Comparison of ENCODE assay signal across 14 mouse cellular contexts in genomic region chr1:136953444-136954107, GRCm38 (mm10). TPM values are rescaled to one million over a fixed set of nuclear protein-coding genes. Genes with fewer than 3 reads are reported as not detected.
DNase-seq lines count a peak whose midpoint lies in the region; ATAC-seq lines count a peak whose summit lies in the region.
"Had no signal": no experiment of that assay in that cellular context is flagged by ENCODE, and none has a peak within 500 bp of the region (broad histone marks: within the 10 kb centered on the region; RNA-seq: fewer than 3 reads in every experiment).

No protein-coding gene starts in this region.

- H3K27me3 ChIP-seq in kidney, embryonic 15.5 days: peaks cover 97% of the 10 kb centered on the region
- peaks cover 92% of the 10 kb centered on the region for H3K27me3 ChIP-seq in kidney, embryonic 16.5 days (ENCODE audit: insufficient read depth, low read length)
- H3K27me3 ChIP-seq in liver, embryonic 12.5 days (replicated peaks): peaks cover 99% of the 10 kb centered on the region

- peaks cover 35% of the 10 kb centered on the region for H3K4me1 ChIP-seq in kidney, embryonic 15.5 days
- peaks cover 30% of the 10 kb centered on the region for H3K4me1 ChIP-seq in kidney, embryonic 16.5 days (ENCODE audit: insufficient read depth, low read length)
- H3K4me1 ChIP-seq in liver, embryonic 12.5 days: peaks cover 6% of the 10 kb centered on the region; the same call in 1 of the 2 replicates

- 4% methylated on average over 15 of the region's 15 CpGs for WGBS in kidney, embryonic 15.5 days
- 4% methylated on average over 15 of the region's 15 CpGs for WGBS in kidney, embryonic 16.5 days
- WGBS in liver, embryonic 12.5 days (ENCODE audit: insufficient replicate concordance): 3% methylated on average over 15 of the region's 15 CpGs

- peak; percentile 8 for DNase-seq in embryo, embryonic 11 days
- no peak for DNase-seq in embryo, embryonic 9.5 days (ENCODE audit: extremely low spot score)
- DNase-seq in WW6 (ENCODE audit: low read depth, low spot score): peak; percentile 60
- no peak for DNase-seq in cerebellum, postnatal 4 days (ENCODE audit: low spot score in 2 of 2)
- no peak for DNase-seq in testis, postnatal 14 days (ENCODE audit: low spot score)
- DNase-seq: cerebellum, adult 11-12 months; kidney, adult 2 months; thymus, adult 18-20 months had no signal

- peak overlapping the region; percentile 60; the same call in 1 of the 2 replicates for H3K4me2 ChIP-seq in kidney, embryonic 15.5 days
- no peak overlapping the region for H3K4me2 ChIP-seq in kidney, embryonic 16.5 days (replicated peaks; ENCODE audit: low read depth, low read length)
- peak overlapping the region; percentile 60 for H3K4me2 ChIP-seq in liver, embryonic 12.5 days

- H3K4me3 ChIP-seq in kidney, embryonic 15.5 days (replicated peaks): no peak overlapping the region
- no peak overlapping the region for H3K4me3 ChIP-seq in kidney, embryonic 16.5 days (ENCODE audit: low read length)
- peak overlapping the region; percentile 41 for H3K4me3 ChIP-seq in liver, embryonic 12.5 days

- H3K9me3 ChIP-seq in kidney, embryonic 15.5 days (replicated peaks): no peaks in the 10 kb centered on the region; the same call in 1 of the 2 replicates
- H3K9me3 ChIP-seq in kidney, embryonic 16.5 days (ENCODE audit: low read length): peaks cover 4% of the 10 kb centered on the region
- H3K9me3 ChIP-seq in liver, embryonic 12.5 days (replicated peaks): no peaks in the 10 kb centered on the region
- H3K9me3 ChIP-seq: limb, embryonic 15.5 days; midbrain, embryonic 13.5 days had no signal

- no peaks in the 10 kb centered on the region for H3K36me3 ChIP-seq in kidney, embryonic 15.5 days
- no peaks in the 10 kb centered on the region for H3K36me3 ChIP-seq in kidney, embryonic 16.5 days (ENCODE audit: insufficient read depth, low read length)
- H3K36me3 ChIP-seq in liver, embryonic 12.5 days: no peaks in the 10 kb centered on the region
- H3K36me3 ChIP-seq: limb, embryonic 15.5 days; midbrain, embryonic 13.5 days had no signal

- H3K9ac ChIP-seq in kidney, embryonic 15.5 days: no peak overlapping the region
- no peak overlapping the region for H3K9ac ChIP-seq in kidney, embryonic 16.5 days (replicated peaks; ENCODE audit: low read length)
- no peak overlapping the region for H3K9ac ChIP-seq in liver, embryonic 12.5 days
- H3K9ac ChIP-seq: forebrain, embryonic 13.5 days; limb, embryonic 15.5 days had no signal

- H3K27ac ChIP-seq in kidney, embryonic 15.5 days: no peak overlapping the region
- H3K27ac ChIP-seq in kidney, embryonic 16.5 days (ENCODE audit: low read length): no peak overlapping the region
- H3K27ac ChIP-seq in liver, embryonic 12.5 days: no peak overlapping the region
- H3K27ac ChIP-seq: forebrain, embryonic 13.5 days; limb, embryonic 15.5 days; midbrain, embryonic 13.5 days had no signal

- no peak for ATAC-seq in kidney, embryonic 15.5 days (replicated peaks; ENCODE audit: low FRiP score)
- no peak for ATAC-seq in kidney, embryonic 16.5 days (ENCODE audit: low FRiP score, low TSS enrichment)
- ATAC-seq in liver, embryonic 12.5 days: no peak
- ATAC-seq: midbrain, embryonic 13.5 days had no signal

RNA-seq across cellular contexts. Expression of gene Nr5a2, which starts 6.7 kb away (rescaled TPM):
- 0.75 and 0.86 TPM in 2 replicates for polyA plus RNA-seq in kidney, embryonic 15.5 days (2015; fragmentation: Nextera tagmentation; extraction: Ambion mirVana)
- polyA plus RNA-seq in kidney, embryonic 16.5 days (2015; fragmentation: Nextera tagmentation; extraction: Ambion mirVana): 0.53 and 0.70 TPM in 2 replicates
- polyA plus RNA-seq in liver, embryonic 12.5 days (2016; fragmentation: Nextera tagmentation; extraction: Ambion mirVana): 3.0 and 4.0 TPM in 2 replicates

Comparison
In these comparisons a context has a peak if more than half of its experiments do, and no peak if none do; other contexts are left out.
1. DNase-seq: peak in embryo, embryonic 11 days (single experiment) and WW6 (single experiment); none in embryo, embryonic 9.5 days (single experiment), cerebellum, postnatal 4 days (0 of 2) and testis, postnatal 14 days (single experiment).